Mouse (Mus musculus) hematopoietic stem cell, adult 5-6 weeks (primary cell): ENCODE data around the gene Cox17. TPM values are rescaled to one million over a fixed set of nuclear protein-coding genes. Genes with fewer than 3 reads are reported as not detected.
A peak's percentile ranks its signal among the peaks of the same experiment; 100 is the strongest.

Source experiments
- ATAC-seq, 2 experiments: fragments of 125-278 bp in 1 of 2; replicated peaks in 1 of 2; 2 replicates each; pipeline ENCODE4 v1.8.0; 2016 to 2017; ENCODE audit warnings: inconsistent platforms in 2 of 2, mild to moderate bottlenecking in 2 of 2, moderate number of reproducible peaks in 2 of 2, low read depth in 1 of 2, moderate TSS enrichment in 1 of 2; ENCODE audit not compliant: low FRiP score in 2 of 2, poor library complexity in 2 of 2, severe bottlenecking in 2 of 2, insufficient read depth in 1 of 2, low TSS enrichment in 1 of 2
- total RNA-seq: library from RNA; stranded (forward); fragments of 172-1452, 232-1000 nt; gene quantifications from 2 replicates; pipeline ENCODE4 v1.2.3, GENCODE M21; 2017

The Cox17 gene
- total RNA-seq, 1 experiment from 2014 or later, result 294 TPM

DNA sequence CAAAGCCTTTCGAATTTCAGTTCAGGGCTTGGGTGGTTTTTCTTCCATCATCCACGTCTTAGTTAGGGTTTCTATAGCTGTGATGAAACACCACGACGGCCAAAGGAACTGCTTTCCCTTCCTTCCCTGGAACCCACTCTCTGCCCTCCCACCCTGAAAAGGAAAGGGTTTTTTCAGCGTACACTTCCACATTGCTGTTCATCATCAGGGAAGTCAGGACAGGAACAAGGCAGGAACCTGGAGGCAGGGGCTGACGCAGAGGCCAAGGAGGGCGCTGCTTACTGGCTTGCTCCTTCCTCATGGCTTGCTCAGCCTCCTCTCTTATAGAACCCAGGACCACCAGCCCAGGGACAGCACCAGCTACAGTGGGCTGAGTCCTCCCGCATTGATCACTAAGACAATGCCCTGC lies 30.1 kb downstream of the Cox17 start:
- peak; percentile 30 to 42 for ATAC-seq

DNA sequence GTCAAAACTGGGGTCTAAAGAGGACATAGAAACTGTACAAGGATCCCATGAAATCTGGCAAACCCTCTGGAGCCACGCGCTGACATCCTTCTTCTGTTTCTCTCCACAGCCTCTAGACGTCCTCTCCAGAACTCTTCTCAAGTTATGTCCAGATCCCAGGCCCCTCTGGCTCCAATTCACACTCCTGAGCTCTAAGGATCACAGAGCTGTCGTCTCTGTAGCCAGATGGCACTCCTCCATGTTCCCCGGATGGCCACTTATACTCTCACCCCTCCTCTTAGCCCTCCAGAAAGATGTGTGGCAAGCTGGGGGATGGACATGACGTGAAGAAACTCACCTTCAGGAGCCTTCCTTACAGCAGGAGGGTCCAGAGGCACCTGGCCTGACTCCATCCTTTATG lies 30.8 kb downstream of the Cox17 start:
- no peak for ATAC-seq

DNA sequence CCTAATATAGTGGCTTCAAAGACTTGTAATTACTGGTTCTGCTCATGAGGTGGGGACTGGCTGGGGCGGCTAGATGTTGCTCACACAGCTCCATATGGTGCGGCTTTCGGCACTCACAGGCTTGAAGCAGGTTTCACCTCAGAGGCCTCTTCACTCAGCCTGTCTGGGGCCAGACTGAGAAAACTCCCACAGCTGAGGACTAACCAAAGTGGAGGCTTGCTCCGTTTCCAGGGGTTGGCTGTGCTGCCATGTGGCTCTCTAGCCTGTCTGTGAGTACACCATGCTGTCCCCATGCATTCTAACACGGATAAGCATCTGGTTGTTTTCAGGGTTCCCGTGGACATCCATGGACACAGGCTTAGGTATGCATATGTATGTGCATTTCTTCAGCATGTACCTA lies 31.8 kb downstream of the Cox17 start:
- no peak for ATAC-seq

DNA sequence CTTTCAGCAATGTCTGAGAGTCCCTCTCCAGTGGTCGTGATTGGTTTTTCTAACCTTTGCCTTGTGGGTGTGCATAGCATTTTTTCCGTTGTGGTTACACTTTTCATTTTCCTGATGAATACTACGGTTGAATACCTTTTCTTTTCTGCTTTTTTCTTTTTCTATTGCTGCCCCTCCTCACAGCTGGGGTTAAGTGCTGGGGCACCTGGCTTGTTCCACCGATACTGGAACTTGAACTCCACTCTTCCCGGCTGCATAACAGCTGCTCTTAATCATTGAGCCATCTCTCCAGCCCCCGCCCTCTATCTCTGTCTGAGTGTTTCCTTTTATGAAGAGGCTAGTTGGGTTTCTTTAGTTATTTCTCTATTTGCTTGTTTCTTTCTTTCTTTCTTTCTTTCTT lies 32.3 kb downstream of the Cox17 start:
- ATAC-seq, result no peak

DNA sequence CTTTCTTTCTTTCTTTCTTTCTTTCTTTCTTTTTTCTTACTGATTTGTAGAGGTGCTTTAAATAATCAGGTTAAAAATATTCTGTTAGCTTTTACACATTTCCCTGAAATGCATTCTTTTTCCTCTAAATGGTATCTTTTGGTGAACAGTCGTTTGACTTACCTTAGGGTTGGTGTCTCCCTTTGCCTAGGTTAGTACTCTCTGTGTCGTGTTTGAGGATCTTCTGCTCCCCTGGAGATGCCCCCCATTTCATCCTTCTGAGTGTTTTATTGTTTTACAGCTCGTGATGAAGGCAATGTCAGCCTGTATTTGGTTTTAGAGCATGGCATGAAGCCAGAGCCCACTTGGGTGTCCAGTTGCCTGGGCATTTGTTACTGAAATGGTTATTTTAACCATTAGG lies 32.7 kb downstream of the Cox17 start:
- ATAC-seq, result no peak

DNA sequence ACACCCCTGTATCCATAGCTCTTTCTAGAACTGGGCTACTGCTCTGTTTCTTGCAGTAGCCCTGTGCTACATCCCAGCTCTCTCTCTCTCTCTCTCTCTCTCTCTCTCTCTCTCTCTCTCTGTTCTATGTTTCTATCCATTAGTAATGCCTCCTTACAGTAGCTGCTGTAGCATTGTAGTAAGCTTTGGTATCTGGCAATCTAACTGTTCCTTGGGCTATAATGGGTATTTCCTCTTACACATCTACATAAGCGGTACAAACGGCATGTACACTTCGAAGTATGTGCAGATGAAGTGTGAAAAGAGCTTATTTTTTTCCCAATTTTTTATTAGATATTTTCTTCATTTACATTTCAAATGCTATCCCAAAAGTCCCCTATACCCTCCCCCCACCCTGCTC lies 33.1 kb downstream of the Cox17 start:
- no peak for ATAC-seq

DNA sequence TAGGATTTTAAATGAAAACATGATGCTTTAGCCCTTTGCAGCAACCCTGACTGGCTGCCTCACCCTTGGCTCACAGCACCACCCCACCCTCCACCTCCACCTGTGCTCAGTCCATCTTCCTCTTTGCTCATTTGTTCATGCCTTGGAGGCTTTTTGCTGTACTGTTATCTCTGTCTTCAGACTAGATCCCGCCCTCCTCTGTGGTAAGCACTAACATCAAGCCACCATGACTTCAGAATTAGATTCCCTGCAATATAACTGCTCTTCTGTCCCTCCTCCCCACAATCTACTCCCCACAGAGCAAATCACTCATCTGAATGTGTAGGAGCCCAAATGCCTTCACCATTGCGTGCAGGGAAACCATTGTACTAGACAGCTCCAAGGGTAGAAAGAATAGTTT lies 36.9 kb downstream of the Cox17 start:
- no peak for ATAC-seq

DNA sequence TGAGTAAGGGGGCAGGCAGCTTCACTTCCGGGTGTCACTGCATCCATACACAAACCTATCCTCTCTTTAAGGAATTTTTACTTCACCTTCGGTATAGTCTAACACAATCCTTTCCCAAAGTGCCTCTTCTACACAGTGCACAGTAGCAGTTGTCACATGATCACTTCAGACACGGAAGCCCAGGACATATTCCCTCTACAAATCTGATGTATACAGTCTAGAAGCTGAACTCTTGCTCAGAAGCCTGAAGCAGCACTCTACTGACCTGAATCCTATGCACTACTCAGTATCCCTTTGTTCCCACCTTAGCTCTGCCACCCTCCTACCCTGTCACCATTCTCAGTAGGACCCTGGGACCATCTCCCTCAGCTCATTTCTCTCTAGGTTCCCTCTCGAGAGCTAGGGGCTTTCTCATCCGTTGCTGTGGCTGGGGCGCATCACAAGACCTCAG lies 38.4 kb downstream of the Cox17 start:
- no peak for ATAC-seq

DNA sequence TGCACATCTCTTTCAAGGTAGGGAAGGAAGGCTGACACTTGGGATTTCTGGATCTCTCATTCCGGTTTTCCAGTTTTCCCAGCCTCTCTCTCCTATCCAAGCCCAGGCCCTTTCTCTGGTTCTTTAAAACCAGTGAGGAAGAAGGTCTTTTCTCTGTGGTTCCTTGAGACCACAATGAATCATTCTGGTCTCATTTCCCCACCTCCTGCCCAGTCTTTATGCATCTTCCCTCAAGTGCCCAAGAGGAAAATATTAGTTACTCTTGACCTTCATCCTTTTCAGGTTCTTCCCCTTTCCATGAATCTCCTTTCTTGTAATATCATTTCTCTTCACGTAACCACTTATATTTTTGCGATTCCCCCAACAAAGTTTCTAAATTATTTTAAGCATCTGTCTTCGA lies 38.9 kb downstream of the Cox17 start:
- ATAC-seq, result no peak

DNA sequence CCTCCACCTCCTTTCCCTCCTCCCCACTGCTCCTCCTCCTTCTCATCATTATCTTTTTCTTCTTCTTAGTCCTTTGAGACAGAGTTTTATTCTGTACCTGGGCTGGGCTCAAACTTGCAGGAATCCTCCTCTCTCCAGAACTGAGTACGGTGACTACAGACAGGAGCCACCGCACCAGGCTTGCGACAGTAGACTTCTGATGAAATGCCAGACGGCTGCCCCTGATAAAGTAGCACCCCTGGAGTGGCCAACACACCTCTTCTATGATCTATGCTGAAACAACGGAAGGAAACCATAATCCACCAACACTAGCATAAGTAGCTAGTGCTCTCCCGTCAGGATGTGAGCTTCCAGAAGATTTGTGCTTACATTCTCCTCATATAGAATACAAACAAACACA lies 40.6 kb downstream of the Cox17 start:
- ATAC-seq, result no peak

DNA sequence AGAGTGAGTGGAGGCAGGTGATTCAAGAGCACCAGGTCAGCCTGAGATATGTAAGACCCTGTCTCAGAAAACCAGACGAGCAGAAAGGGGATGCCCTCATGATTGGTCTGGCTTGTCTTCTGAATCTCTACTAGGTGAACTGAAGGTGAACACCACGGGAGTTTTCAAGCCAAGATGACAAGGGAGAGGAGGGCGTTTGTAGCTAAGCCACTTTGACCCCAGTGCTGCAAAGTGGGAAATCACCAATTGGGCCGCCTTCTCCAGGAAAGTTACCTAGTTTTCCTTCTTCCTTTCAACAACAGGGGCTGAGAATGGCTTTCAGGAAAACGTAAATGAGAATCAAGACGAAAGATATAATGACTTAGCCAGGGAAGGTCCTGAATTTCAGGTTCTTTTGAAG lies 42.0 kb downstream of the Cox17 start:
- ATAC-seq, result no peak

DNA sequence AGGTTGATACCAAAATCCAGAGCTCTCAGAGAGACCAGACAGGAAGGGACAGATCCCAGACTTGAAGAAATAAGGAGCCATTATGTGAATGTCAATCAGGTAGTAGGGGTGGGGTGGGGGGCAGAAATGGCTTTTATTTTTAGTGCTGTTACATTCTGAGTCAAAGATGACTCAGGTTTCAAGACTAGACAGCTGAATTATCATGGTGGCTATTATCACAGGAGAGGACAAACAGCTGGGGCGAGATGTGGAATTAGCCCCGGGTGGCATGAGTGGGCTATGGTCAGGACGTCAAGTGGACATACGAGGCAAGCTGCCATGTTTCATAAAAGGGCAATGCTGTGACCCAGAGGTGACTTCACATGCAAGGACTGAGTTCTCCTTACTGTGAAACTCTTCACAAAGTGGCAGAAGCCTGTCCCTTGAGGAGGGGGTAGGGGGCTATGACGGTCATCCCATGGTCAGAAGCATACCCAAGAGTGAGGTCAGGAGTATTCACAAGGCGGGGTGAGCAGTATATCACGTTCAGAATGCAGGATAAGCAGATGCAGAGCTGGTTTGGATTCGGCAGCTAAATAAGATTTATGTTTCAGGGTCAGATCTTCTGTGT lies 42.6 kb downstream of the Cox17 start:
- no peak for ATAC-seq

DNA sequence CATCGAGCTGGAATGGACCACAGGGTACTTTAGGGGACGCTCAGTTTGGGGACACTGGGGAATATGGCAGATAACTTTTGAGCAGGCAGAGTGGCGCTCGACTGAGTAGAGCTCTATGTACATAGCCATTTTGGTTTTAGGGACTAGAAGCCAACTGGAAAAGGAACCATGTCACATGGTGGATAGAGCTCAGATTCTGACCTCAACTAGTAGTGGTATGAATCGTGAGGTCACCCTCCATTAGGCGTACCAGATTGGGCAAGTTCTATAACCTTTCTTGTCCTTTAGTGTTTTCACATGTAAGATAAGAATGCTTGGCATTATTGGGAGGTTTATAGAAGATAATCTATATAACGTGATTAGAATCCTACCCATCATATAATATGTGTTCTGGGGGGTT lies 43.5 kb downstream of the Cox17 start:
- no peak for ATAC-seq

DNA sequence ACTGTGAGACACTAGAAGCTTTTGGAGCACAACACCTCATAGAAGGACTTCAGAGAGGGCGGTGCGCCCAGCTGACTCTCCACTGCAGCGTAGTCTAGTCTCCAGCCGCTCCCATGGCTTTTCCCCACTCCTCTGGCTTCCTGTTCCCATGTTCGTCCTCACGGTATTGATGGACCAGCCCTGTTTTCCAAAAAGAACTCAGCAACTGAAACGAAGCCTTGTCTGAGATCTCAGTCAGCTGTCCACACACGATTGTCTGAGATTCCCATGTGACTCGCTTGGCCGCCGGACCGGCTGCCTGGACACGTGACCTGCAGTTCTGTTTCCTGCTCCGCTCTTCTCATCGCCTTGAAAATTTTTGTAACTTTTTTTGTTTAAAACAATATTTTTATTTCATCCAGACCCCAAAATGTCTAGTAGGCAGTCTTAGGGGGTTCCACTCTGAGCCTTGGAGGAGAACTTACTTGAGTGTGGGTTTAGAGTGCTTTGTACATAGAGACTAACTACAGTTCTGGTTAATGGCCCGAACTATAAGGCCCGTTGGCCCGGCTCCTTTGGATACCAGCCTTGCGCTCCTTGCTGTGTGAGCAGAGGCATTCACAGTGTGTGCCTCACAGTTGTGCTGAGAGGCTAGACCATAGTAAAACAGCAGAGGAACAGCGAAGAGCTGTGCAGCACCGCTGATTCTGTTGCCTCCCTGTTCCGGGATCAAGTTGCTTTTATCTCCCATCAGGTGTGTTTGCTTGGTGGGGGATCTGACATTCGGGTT lies 45.5 kb downstream of the Cox17 start:
- no peak for ATAC-seq

DNA sequence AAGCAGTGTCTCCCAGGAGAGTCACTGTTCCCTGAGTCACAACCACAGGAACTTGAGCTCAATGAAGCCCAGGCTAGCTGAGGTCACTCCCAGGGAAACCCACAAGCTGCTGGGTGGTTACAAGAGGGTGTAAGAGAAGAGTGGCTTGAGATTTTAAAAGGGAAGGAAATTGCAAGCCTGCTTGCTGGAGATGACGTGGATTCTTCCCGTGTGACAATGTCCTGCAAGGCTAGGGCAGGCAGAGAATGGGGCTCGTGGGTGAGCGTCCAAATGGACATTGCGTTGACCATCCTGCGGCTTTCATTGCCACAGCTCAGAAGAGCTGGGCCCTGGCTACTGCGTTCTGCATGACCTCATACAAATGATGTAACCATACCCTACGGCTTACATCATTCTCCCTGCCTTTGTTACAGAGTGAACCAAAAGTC lies 47.4 kb downstream of the Cox17 start:
- peak; percentile 54 to 71 for ATAC-seq

DNA sequence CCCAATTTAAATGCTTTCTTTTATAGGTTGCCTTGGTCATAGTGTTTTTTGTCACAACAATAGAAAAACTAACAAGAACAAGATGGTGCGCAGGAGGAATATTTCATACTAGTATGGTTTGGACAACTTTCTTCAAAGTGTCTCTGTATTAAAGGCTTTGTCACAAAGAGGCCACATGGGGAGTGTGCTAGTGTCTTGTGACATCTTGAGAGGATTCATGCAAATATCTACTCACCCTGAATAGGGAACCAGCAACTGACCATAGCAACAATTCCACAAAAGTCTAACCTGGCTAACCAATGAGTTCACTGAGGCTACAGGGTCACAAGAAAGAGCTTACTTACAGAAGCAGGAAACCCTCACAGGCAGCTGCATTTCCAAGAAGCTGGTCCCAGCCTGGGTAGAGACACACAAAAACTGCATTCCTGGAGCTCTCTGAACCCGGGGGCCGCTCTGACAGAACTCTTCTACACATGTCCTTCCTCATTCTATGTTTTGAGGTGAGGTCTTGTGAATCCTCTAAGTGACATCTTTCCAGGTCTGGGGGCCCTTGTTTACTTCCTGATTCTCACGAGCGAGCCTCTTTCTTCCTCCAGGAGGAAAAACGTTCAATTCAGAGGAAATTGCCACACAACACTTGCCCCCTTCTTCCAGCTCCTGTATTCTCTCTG lies 48.4 kb downstream of the Cox17 start:
- no peak; a peak in 1 of 4 replicates for ATAC-seq

DNA sequence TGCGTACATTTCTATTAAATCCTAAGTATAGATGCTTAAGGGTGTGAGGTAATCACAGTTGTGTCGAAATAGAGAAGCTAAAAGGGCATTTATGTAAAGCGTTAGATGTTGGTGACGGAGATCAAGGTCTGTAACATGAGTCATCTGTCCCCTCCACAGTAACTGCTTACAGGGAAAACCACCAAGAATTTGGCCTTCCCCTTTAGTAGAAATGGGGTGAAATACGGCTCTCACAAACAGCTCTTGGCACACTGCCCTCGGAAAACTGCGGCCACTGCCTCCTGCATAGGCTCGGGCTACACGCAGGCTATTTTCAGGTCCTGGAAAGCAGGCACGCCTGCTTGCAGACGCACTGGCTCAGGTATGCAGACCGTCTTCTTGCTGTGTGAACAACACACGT lies 49.4 kb downstream of the Cox17 start:
- peak; percentile 79 to 82 for ATAC-seq

DNA sequence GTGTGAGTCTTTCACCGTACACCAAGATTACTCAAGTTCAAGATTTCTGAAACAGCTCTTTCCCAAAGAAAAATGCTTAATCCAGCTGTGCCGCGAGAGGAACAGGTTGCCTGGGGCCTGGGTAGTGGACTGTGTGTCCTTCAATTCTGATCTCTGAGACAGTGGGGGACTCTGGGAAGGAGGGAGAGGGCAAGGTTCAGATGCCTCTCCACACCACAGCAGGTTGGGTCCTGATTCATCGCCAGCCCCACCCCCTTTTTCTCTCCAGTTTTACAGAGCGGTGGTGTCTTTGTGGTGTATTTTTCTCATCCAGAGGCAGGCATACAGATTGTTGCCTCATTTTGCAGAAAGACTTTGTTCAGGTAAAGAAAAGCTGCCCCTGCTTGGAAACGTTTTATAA lies 51.5 kb downstream of the Cox17 start:
- no peak for ATAC-seq
